Mouse (Mus musculus) bone marrow macrophage, adult 2 months (primary cell): ENCODE results near the gene Col11a2.

ENCODE experiments used
- CTCF ChIP-seq: IDR thresholded peaks from 2 replicates; pipeline ENCODE4 v1.5.1; 2012; ENCODE audit warnings: low read depth, mild to moderate bottlenecking, low read length, moderate library complexity
- POLR2A ChIP-seq: IDR thresholded peaks from 2 replicates; pipeline ENCODE4 v1.6.1; 2012; ENCODE audit warnings: mild to moderate bottlenecking, low read depth, low read length, borderline replicate concordance

DNA sequence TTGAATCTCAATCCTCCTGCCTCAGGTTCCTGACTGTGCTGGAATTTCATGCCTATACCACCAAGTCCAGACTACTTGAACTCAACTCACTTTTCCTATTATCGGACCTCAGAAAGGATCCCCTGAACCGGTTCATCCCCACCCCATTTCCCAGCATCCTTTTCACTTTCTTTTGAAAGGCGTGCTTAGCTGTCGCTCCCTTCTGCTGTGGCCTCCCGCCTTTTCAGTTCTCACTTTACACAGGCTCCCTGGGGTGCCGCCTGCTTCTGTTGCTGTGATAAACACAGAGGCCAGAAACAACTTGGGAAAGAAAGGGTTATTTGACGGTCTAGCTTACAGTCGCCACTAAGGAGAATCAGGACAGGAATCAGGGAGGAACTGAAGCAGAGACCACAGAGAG lies 43.9 kb downstream of the Col11a2 start:
- TF ChIP-seq CTCF, result no peak
- no peak for TF ChIP-seq POLR2A
